ENCODE assay signal across 8 mouse cellular contexts in genomic region chr14:102979831-102980230, GRCm38 (mm10). TPM values are rescaled to one million over a fixed set of nuclear protein-coding genes. Genes with fewer than 3 reads are reported as not detected.
DNase-seq lines count a peak whose midpoint lies in the region; ATAC-seq and TF ChIP-seq lines count a peak whose summit lies in the region.

No protein-coding gene starts in this region.

- H3K4me2 ChIP-seq in forebrain, embryonic 13.5 days: peak overlapping the region; percentile 29
- no peak overlapping the region for H3K4me2 ChIP-seq in forebrain, embryonic 11.5 days (ENCODE audit: low read depth, low read length, severe bottlenecking)
- peak overlapping the region; percentile 52 for H3K4me2 ChIP-seq in heart, postnatal 0 days (ENCODE audit: low read depth, low read length)
- H3K4me2 ChIP-seq in lung, embryonic 16.5 days (ENCODE audit: low read depth, low read length): peak overlapping the region; percentile 30

- DNase-seq in forebrain, embryonic 11.5 days (ENCODE audit: low spot score): no peak
- DNase-seq in CD4-positive, CD25-positive, alpha-beta regulatory T cell, adult 2 months (ENCODE audit: low read depth, low spot score): peak; percentile 74
- DNase-seq in heart, postnatal 0 days (ENCODE audit: low spot score): no peak
- DNase-seq in testis, postnatal 14 days (ENCODE audit: low spot score): no peak
- no peak for DNase-seq in ovary, postnatal 14 days (ENCODE audit: low spot score)
- no peak for DNase-seq in right cerebral cortex, adult 2 months (ENCODE audit: low spot score in 2 of 2)

- TF ChIP-seq CTCF in heart, postnatal 0 days (IDR thresholded peaks at IDR 0.05; ENCODE audit: low read depth): no peak

- no peak for TF ChIP-seq EP300 in heart, postnatal 0 days (IDR thresholded peaks at IDR 0.05; ENCODE audit: low read depth)

- H3K36me3 ChIP-seq in forebrain, embryonic 13.5 days (ENCODE audit: poor library complexity, severe bottlenecking): no peaks in the 10 kb centered on the region
- H3K36me3 ChIP-seq in forebrain, embryonic 11.5 days (ENCODE audit: control insufficient read depth, insufficient read depth, low read length): no peaks in the 10 kb centered on the region
- no peaks in the 10 kb centered on the region for H3K36me3 ChIP-seq in heart, postnatal 0 days (replicated peaks; ENCODE audit: control insufficient read depth, insufficient read depth, low read length)
- no peaks in the 10 kb centered on the region for H3K36me3 ChIP-seq in lung, embryonic 16.5 days (ENCODE audit: control insufficient read depth, insufficient read depth, low read length)

- H3K4me1 ChIP-seq in forebrain, embryonic 13.5 days: peaks cover 18% of the 10 kb centered on the region
- H3K4me1 ChIP-seq in forebrain, embryonic 11.5 days (replicated peaks; ENCODE audit: control insufficient read depth, insufficient read depth, low read length): peaks cover 4% of the 10 kb centered on the region; the same call in 1 of the 2 replicates
- peaks cover 4% of the 10 kb centered on the region; the same call in 1 of the 2 replicates for H3K4me1 ChIP-seq in heart, postnatal 0 days (ENCODE audit: control insufficient read depth, insufficient read depth)
- peaks cover 10% of the 10 kb centered on the region; the same call in 1 of the 2 replicates for H3K4me1 ChIP-seq in lung, embryonic 16.5 days (replicated peaks; ENCODE audit: control insufficient read depth, insufficient read depth, low read length)

- WGBS in forebrain, embryonic 13.5 days: 37% methylated on average over 10 of the region's 10 CpGs
- WGBS in forebrain, embryonic 11.5 days: 33% methylated on average over 10 of the region's 10 CpGs
- WGBS in heart, postnatal 0 days: 30% methylated on average over 10 of the region's 10 CpGs
- 9% methylated on average over 10 of the region's 10 CpGs for WGBS in lung, embryonic 16.5 days

- H3K9me3 ChIP-seq in forebrain, embryonic 13.5 days (replicated peaks): no peaks in the 10 kb centered on the region
- H3K9me3 ChIP-seq in forebrain, embryonic 11.5 days (ENCODE audit: control insufficient read depth, low read length): no peaks in the 10 kb centered on the region
- H3K9me3 ChIP-seq in heart, postnatal 0 days (replicated peaks; ENCODE audit: control insufficient read depth, low read length): no peaks in the 10 kb centered on the region
- H3K9me3 ChIP-seq in lung, embryonic 16.5 days (ENCODE audit: control insufficient read depth, low read length): no peaks in the 10 kb centered on the region

- H3K27ac ChIP-seq in forebrain, embryonic 13.5 days: no peak overlapping the region
- no peak overlapping the region for H3K27ac ChIP-seq in forebrain, embryonic 11.5 days (ENCODE audit: low read depth, low read length)
- H3K27ac ChIP-seq in heart, postnatal 0 days (ENCODE audit: low read depth): no peak overlapping the region
- no peak overlapping the region for H3K27ac ChIP-seq in lung, embryonic 16.5 days (ENCODE audit: low read length)

- ATAC-seq in forebrain, embryonic 13.5 days: no peak
- ATAC-seq in forebrain, embryonic 11.5 days (replicated peaks; ENCODE audit: low FRiP score): no peak
- ATAC-seq in heart, postnatal 0 days (ENCODE audit: insufficient read depth, low read depth): no peak
- ATAC-seq in lung, embryonic 16.5 days (ENCODE audit: low read depth): no peak

- 0 out of 2 replicates have a peak overlapping the region, but pooled peaks have one; percentile 13 for H3K4me3 ChIP-seq in forebrain, embryonic 13.5 days
- H3K4me3 ChIP-seq in forebrain, embryonic 11.5 days (ENCODE audit: low read depth, low read length): no peak overlapping the region
- H3K4me3 ChIP-seq in heart, postnatal 0 days (ENCODE audit: low read depth, low read length): peak overlapping the region; percentile 59
- H3K4me3 ChIP-seq in lung, embryonic 16.5 days (ENCODE audit: low read length): peak overlapping the region; percentile 16

- H3K27me3 ChIP-seq in forebrain, embryonic 13.5 days: peaks cover 23% of the 10 kb centered on the region
- H3K27me3 ChIP-seq in forebrain, embryonic 11.5 days (ENCODE audit: control insufficient read depth, insufficient read depth, low read length): peaks cover 4% of the 10 kb centered on the region; the same call in 1 of the 2 replicates
- no peaks in the 10 kb centered on the region for H3K27me3 ChIP-seq in heart, postnatal 0 days (ENCODE audit: control insufficient read depth, insufficient read depth, low read length)
- 0 out of 2 replicates have a peak, but pooled peaks cover 2% of the 10 kb centered on the region for H3K27me3 ChIP-seq in lung, embryonic 16.5 days (ENCODE audit: control insufficient read depth, insufficient read depth, low read depth, low read length)

- H3K9ac ChIP-seq in forebrain, embryonic 13.5 days: no peak overlapping the region
- no peak overlapping the region for H3K9ac ChIP-seq in forebrain, embryonic 11.5 days (ENCODE audit: low read length)
- no peak overlapping the region for H3K9ac ChIP-seq in heart, postnatal 0 days (replicated peaks; ENCODE audit: low read depth, low read length)
- H3K9ac ChIP-seq in lung, embryonic 16.5 days (ENCODE audit: low read length): no peak overlapping the region

RNA-seq across cellular contexts. Expression of gene Kctd12, which starts 2.6 kb away (rescaled TPM):
- polyA plus RNA-seq in forebrain, embryonic 13.5 days (2015; fragmentation: Nextera tagmentation; extraction: Ambion mirVana): 3.4 and 5.4 TPM in 2 replicates
- 7.1 and 11.8 TPM in 2 replicates for polyA plus RNA-seq in forebrain, embryonic 11.5 days (2014; fragmentation: Nextera tagmentation; extraction: Ambion mirVana)
- total RNA-seq in heart, postnatal 0 days (2014; rRNA removed; ENCODE audit: low replicate concordance): 28.2 and 32.3 TPM in 2 replicates
- polyA plus RNA-seq in heart, postnatal 0 days (2015; fragmentation: Nextera tagmentation; extraction: Ambion mirVana): 4.6 and 6.4 TPM in 2 replicates
- polyA plus RNA-seq in lung, embryonic 16.5 days (2015; fragmentation: Nextera tagmentation; extraction: Ambion mirVana): 6.7 and 7.1 TPM in 2 replicates
